Mouse (Mus musculus) lung, postnatal 0 days (tissue): Measurements from ENCODE around the gene Rnf24. TPM values are rescaled to one million over a fixed set of nuclear protein-coding genes. Genes with fewer than 3 reads are reported as not detected.

Experiments used
- ATAC-seq: fragments of 200-750 bp; cut with Nextera tagmentation; 2 replicates; pipeline ENCODE4 v1.8.0; 2017; ENCODE audit warnings: moderate library complexity
- DNase-seq: peaks from one replicate; pipeline ENCODE4 v3.0.0-alpha.2; 2016; ENCODE audit warnings: low spot score
- H3K27ac ChIP-seq: fragments of 300-500 bp; sonication (generic); 2 replicates; pipeline ENCODE4 v1.5.1; 2014; ENCODE audit warnings: antibody characterized with exemption, mild to moderate bottlenecking, low read length, mixed read lengths
- H3K27me3 ChIP-seq: fragments of 300-500 bp; sonication (generic); replicated peaks from 2 replicates; pipeline ENCODE4 v1.6.1; 2014; ENCODE audit warnings: low read length, mixed read lengths; ENCODE audit not compliant: insufficient read depth
- H3K36me3 ChIP-seq: fragments of 300-500 bp; sonication (generic); 2 replicates; pipeline ENCODE4 v1.6.1; 2014; ENCODE audit warnings: low read length, mixed read lengths; ENCODE audit not compliant: insufficient read depth
- H3K4me1 ChIP-seq: fragments of 300-500 bp; sonication (generic); 2 replicates; pipeline ENCODE4 v1.6.1; 2014; ENCODE audit warnings: antibody characterized with exemption, low read depth, low read length, mixed read lengths; ENCODE audit not compliant: insufficient read depth
- H3K4me2 ChIP-seq: fragments of 300-500 bp; sonication (generic); replicated peaks from 2 replicates; pipeline ENCODE4 v1.6.1; 2014; ENCODE audit warnings: low read depth, mild to moderate bottlenecking, low read length, moderate library complexity, mixed read lengths
- H3K4me3 ChIP-seq: fragments of 300-500 bp; sonication (generic); 2 replicates; pipeline ENCODE4 v1.5.1; 2014; ENCODE audit warnings: low read depth, low read length
- H3K9ac ChIP-seq: fragments of 300-500 bp; sonication (generic); replicated peaks from 2 replicates; pipeline ENCODE4 v1.6.1; 2014; ENCODE audit warnings: low read depth, mild to moderate bottlenecking
- H3K9me3 ChIP-seq: fragments of 300-500 bp; sonication (generic); 2 replicates; pipeline ENCODE4 v1.6.1; 2016; ENCODE audit warnings: low read length, mixed read lengths
- CTCF ChIP-seq: IDR thresholded peaks from 2 replicates; pipeline ENCODE4 v1.5.1; 2016; ENCODE audit warnings: antibody characterized with exemption, mild to moderate bottlenecking
- EP300 ChIP-seq: IDR thresholded peaks from 2 replicates; pipeline ENCODE4 v1.6.1; 2016; ENCODE audit warnings: antibody characterized with exemption, mild to moderate bottlenecking, control low read depth
- WGBS: fragments of 180-500 bp; shearing (Covaris S2); extraction: QIAGEN DNeasy Blood & Tissue Kit; methylation state at CpG from one replicate; pipeline ENCODE4 v1.1.7; 2014; 5-methylcytosine and 5-hydroxymethylcytosine counted together
- polyA plus RNA-seq: library from polyadenylated mRNA; unstranded; fragments of >200 nt; fragmentation: Nextera tagmentation; extraction: Ambion mirVana; gene quantifications from 2 replicates; pipeline ENCODE4 v1.2.1, GENCODE M21; 2015

Rnf24 gene
- polyA plus RNA-seq, 1 experiment from 2014 or later = 1.3 TPM

- Histone ChIP-seq H3K4me3 (peak within 1 kb of the TSS; percentile 82), H3K9ac (peak within 1 kb of the TSS; percentile 75), H3K36me3 (no peaks in the 10 kb centered on the region), H3K27me3 (no peaks in the 10 kb centered on the region), H3K4me1 (peaks cover 7% of the 10 kb centered on the region; the same call in 1 of the 2 replicates), H3K4me2 (peak within 1 kb of the TSS; percentile 51), H3K9me3 (no peaks in the 10 kb centered on the region), H3K27ac (peak within 1 kb of the TSS; percentile 99)
- peak; percentile 14; the same call in 1 of the 2 replicates for TF ChIP-seq CTCF
- TF ChIP-seq EP300 = no peak
- DNase-seq = peak; percentile 99
- peak; percentile 99 for ATAC-seq
- under 1% methylated on average over 37 of the region's 49 CpGs for WGBS
Measured at GRCm38 (mm10) chr2:131262213-131262672, 90.4 kb downstream of the Rnf24 start, which contains the start of gene Pank2. Gene Pank2 (plus strand): TSS chr2:131262495.

GRCm38 (mm10) chr2:131261481-131262212 is 91.0 kb downstream of the Rnf24 start:
- DNase-seq (no peak), ATAC-seq (peak; percentile 45)
- Histone ChIP-seq H3K9ac (peak overlapping the region; percentile 13; the same call in 1 of the 2 replicates), H3K4me1 (peaks cover 7% of the 10 kb centered on the region; the same call in 1 of the 2 replicates), H3K27ac (peak overlapping the region; percentile 99), H3K9me3 (no peaks in the 10 kb centered on the region), H3K36me3 (no peaks in the 10 kb centered on the region), H3K4me3 (peak overlapping the region; percentile 82), H3K27me3 (no peaks in the 10 kb centered on the region), H3K4me2 (peak overlapping the region; percentile 51)
- TF ChIP-seq EP300 (no peak), CTCF (no peak)
- WGBS = 4% methylated on average over 10 of the region's 10 CpGs

GRCm38 (mm10) chr2:131260544-131261307 is 92.0 kb downstream of the Rnf24 start:
- no peak overlapping the region for H3K27ac ChIP-seq
- H3K4me1 ChIP-seq = peaks cover 7% of the 10 kb centered on the region; the same call in 1 of the 2 replicates
- H3K4me2 ChIP-seq = no peak overlapping the region
- H3K9ac ChIP-seq = no peak overlapping the region
- H3K9me3 ChIP-seq = no peaks in the 10 kb centered on the region
- WGBS = 29% methylated on average over 9 of the region's 9 CpGs
- no peaks in the 10 kb centered on the region for H3K36me3 ChIP-seq
- ATAC-seq (no peak), DNase-seq (no peak)
- no peaks in the 10 kb centered on the region for H3K27me3 ChIP-seq
- no peak overlapping the region for H3K4me3 ChIP-seq
- TF ChIP-seq EP300 (no peak), CTCF (no peak)

- no peaks in the 10 kb centered on the region for H3K9me3 ChIP-seq
- ATAC-seq (no peak), DNase-seq (no peak)
- H3K36me3 ChIP-seq = no peaks in the 10 kb centered on the region
- peaks cover 4% of the 10 kb centered on the region; the same call in 1 of the 2 replicates for H3K4me1 ChIP-seq
- WGBS = 77% methylated on average over 8 of the region's 8 CpGs
- no peak overlapping the region for H3K4me3 ChIP-seq
- no peak overlapping the region for H3K4me2 ChIP-seq
- no peak overlapping the region for H3K27ac ChIP-seq
- H3K27me3 ChIP-seq = no peaks in the 10 kb centered on the region
- no peak for TF ChIP-seq EP300
- no peak for TF ChIP-seq CTCF
- H3K9ac ChIP-seq = no peak overlapping the region
Measured at GRCm38 (mm10) chr2:131258693-131259092, 94.0 kb downstream of the Rnf24 start.

GRCm38 (mm10) chr2:131255738-131256137 is 97.0 kb downstream of the Rnf24 start:
- Histone ChIP-seq H3K4me1 (peaks cover 4% of the 10 kb centered on the region; the same call in 1 of the 2 replicates), H3K27me3 (no peaks in the 10 kb centered on the region), H3K4me2 (no peak overlapping the region), H3K27ac (no peak overlapping the region), H3K36me3 (no peaks in the 10 kb centered on the region), H3K9me3 (no peaks in the 10 kb centered on the region), H3K4me3 (no peak overlapping the region), H3K9ac (no peak overlapping the region)
- TF ChIP-seq CTCF (no peak), EP300 (no peak)
- DNase-seq = no peak
- ATAC-seq = no peak
- 58% methylated on average over 3 of the region's 3 CpGs for WGBS

- Histone ChIP-seq H3K9ac (no peak overlapping the region), H3K27ac (no peak overlapping the region), H3K4me1 (peaks cover 4% of the 10 kb centered on the region; the same call in 1 of the 2 replicates), H3K4me3 (no peak overlapping the region), H3K36me3 (no peaks in the 10 kb centered on the region), H3K27me3 (no peaks in the 10 kb centered on the region), H3K4me2 (no peak overlapping the region; the same call in 1 of the 2 replicates), H3K9me3 (no peaks in the 10 kb centered on the region)
- peak; percentile 78 for TF ChIP-seq EP300
- no peak for TF ChIP-seq CTCF
- DNase-seq = peak; percentile 48
- 40% methylated on average over 2 of the region's 2 CpGs for WGBS
- peak; percentile 53 for ATAC-seq
Measured at GRCm38 (mm10) chr2:131254329-131254713, 98.4 kb downstream of the Rnf24 start.
